Mouse (Mus musculus): ENCODE data around the gene Vmn1r223.

DNA sequence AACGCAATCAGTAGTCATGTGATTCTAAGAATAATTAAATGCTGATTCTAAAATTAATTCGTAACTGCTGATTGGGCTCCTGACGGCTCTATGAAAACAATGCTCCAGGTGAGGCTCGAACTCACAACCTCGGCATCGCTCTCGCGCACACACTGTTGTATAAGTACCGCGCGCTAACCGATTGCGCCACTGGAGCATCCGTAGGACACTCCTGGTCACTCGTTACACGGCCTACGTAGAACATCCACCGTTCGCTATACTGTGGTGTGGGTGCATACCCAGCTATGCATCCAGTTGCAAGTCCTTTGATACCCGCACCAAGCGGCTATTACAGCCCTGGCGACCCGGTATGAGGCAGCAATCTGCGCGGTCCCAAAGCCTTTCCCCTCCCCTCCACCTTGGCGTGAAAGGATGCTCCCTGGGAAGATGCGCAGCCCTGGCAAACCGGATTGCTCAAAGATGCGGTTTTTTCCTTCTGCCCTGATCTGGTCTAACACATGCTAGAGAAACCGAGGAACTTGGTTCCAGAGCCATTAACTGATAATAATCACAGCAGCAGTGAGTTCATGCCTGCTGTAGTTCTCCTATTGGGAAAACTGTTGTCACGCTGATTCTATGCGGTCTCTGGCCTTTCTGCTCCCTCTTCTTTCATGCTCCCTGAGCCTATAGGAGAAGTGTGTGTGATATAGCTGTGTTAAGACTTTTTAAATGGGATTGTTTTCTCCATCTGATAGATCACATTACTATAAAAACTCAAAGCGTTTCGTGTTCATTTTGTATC lies 23.6 kb downstream of the Vmn1r223 start:
- TF ChIP-seq POLR2AphosphoS2 (IDR thresholded peaks at IDR 0.05; ENCODE audit: insufficient read length, low read depth) (no peak), TCF12 (IDR thresholded peaks at IDR 0.05; ENCODE audit: insufficient read depth, poor library complexity, severe bottlenecking) (no peak), POLR2A (IDR thresholded peaks at IDR 0.05; ENCODE audit: insufficient read length, low read depth) (no peak), MAX (IDR thresholded peaks at IDR 0.05; ENCODE audit: low read depth) (no peak), CEBPB (IDR thresholded peaks at IDR 0.05; ENCODE audit: insufficient read depth, poor library complexity, severe bottlenecking) (no peak), USF1 (IDR thresholded peaks at IDR 0.05; ENCODE audit: low read depth) (no peak), MYOG (IDR thresholded peaks at IDR 0.05; ENCODE audit: control insufficient read depth in 1 of 3, insufficient read depth in 1 of 3, insufficient read length in 2 of 3, low read depth in 2 of 3) (no peak)

Data from myocyte (in vitro differentiated cells).